Mouse (Mus musculus) midbrain, embryonic 14.5 days (tissue): Measurements from ENCODE around the gene Rnft2. TPM values are rescaled to one million over a fixed set of nuclear protein-coding genes. Genes with fewer than 3 reads are reported as not detected.

ENCODE experiments used
- ATAC-seq: fragments of 200-750 bp; cut with Nextera tagmentation; 2 replicates; pipeline ENCODE4 v1.8.0; 2017; ENCODE audit warnings: moderate number of reproducible peaks, moderate library complexity; ENCODE audit not compliant: low FRiP score, low TSS enrichment
- DNase-seq: peaks from one replicate; pipeline ENCODE4 v3.0.0-alpha.2; 2015
- H3K27ac ChIP-seq: fragments of 300-500 bp; sonication (generic); replicated peaks from 2 replicates; pipeline ENCODE4 v1.5.1; 2014; ENCODE audit warnings: mild to moderate bottlenecking, low read depth, low read length, moderate library complexity
- H3K27me3 ChIP-seq: fragments of 300-500 bp; sonication (generic); 2 replicates; pipeline ENCODE4 v1.6.1; 2014; ENCODE audit warnings: low read length, control low read depth, mixed read lengths; ENCODE audit not compliant: control insufficient read depth, insufficient read depth
- H3K36me3 ChIP-seq: fragments of 300-500 bp; sonication (generic); 2 replicates; pipeline ENCODE4 v1.6.1; 2014; ENCODE audit warnings: low read length, control low read depth; ENCODE audit not compliant: control insufficient read depth, insufficient read depth
- H3K4me1 ChIP-seq: fragments of 300-500 bp; sonication (generic); 2 replicates; pipeline ENCODE4 v1.6.1; 2014; ENCODE audit warnings: mild to moderate bottlenecking, antibody characterized with exemption, low read length, control low read depth; ENCODE audit not compliant: control insufficient read depth, insufficient read depth
- H3K4me2 ChIP-seq: fragments of 300-500 bp; sonication (generic); 2 replicates; pipeline ENCODE4 v1.6.1; 2014; ENCODE audit warnings: mild to moderate bottlenecking, low read length, moderate library complexity
- H3K4me3 ChIP-seq: fragments of 300-500 bp; sonication (generic); replicated peaks from 2 replicates; pipeline ENCODE4 v1.5.1; 2014; ENCODE audit warnings: low read depth, low read length
- H3K9ac ChIP-seq: fragments of 300-500 bp; sonication (generic); replicated peaks from 2 replicates; pipeline ENCODE4 v1.6.1; 2014; ENCODE audit warnings: mild to moderate bottlenecking, low read length, moderate library complexity
- H3K9me3 ChIP-seq: fragments of 300-500 bp; sonication (generic); 2 replicates; pipeline ENCODE4 v1.6.1; 2016; ENCODE audit warnings: low read length, control low read depth, mixed read lengths; ENCODE audit not compliant: control insufficient read depth
- WGBS: fragments of 180-500 bp; shearing (Covaris S2); extraction: QIAGEN DNeasy Blood & Tissue Kit; methylation state at CpG from one replicate; pipeline ENCODE4 v1.1.7; 2014; 5-methylcytosine and 5-hydroxymethylcytosine counted together
- polyA plus RNA-seq: library from polyadenylated mRNA; unstranded; fragments of >200 nt; fragmentation: Nextera tagmentation; extraction: Ambion mirVana; gene quantifications from 2 replicates; pipeline ENCODE4 v1.2.1, GENCODE M21; 2014

Gene Rnft2
- polyA plus RNA-seq, 1 experiment from 2014 or later = 14.8 TPM

DNA sequence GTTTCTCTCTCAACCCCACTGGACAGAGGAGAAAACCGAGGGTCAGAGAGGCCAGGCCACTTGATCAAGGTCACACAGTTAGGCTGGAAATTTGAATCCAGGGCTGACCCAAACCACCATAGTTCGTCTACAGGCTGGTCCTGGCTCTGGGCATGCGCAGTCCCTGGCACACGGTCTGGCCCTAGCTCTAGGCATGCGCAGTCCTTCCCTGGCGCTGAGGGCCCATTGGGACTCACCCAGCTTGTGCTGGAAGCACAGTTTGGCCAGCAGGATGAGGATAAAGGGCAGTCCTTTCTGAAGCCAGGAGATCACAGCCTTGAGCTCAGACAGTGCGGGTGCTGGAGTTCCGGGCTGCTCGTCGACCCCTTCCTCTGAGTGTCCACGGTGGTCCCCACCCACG is 8.0 kb downstream of the Rnft2 start:
- DNase-seq = no peak
- no peak overlapping the region for H3K4me3 ChIP-seq
- no peaks in the 10 kb centered on the region for H3K27me3 ChIP-seq
- H3K36me3 ChIP-seq = peaks cover 84% of the 10 kb centered on the region
- H3K27ac ChIP-seq = no peak overlapping the region
- no peak overlapping the region for H3K9ac ChIP-seq
- 83% methylated on average over 12 of the region's 12 CpGs for WGBS
- no peak for ATAC-seq
- no peaks in the 10 kb centered on the region for H3K9me3 ChIP-seq
- no peaks in the 10 kb centered on the region for H3K4me1 ChIP-seq
- no peak overlapping the region for H3K4me2 ChIP-seq

- Histone ChIP-seq H3K27ac (no peak overlapping the region), H3K4me1 (no peaks in the 10 kb centered on the region), H3K27me3 (no peaks in the 10 kb centered on the region), H3K9me3 (no peaks in the 10 kb centered on the region), H3K9ac (no peak overlapping the region), H3K4me3 (no peak overlapping the region), H3K36me3 (peaks cover 91% of the 10 kb centered on the region), H3K4me2 (no peak overlapping the region)
- ATAC-seq (no peak), DNase-seq (no peak)
- 94% methylated on average over 13 of the region's 13 CpGs for WGBS
These were observed 14.8 kb downstream of the Rnft2 start for GRCm38 (mm10) chr5:118230071-118230611.

- Histone ChIP-seq H3K36me3 (peaks cover 66% of the 10 kb centered on the region), H3K4me2 (no peak overlapping the region), H3K4me1 (no peaks in the 10 kb centered on the region), H3K9me3 (no peaks in the 10 kb centered on the region), H3K27ac (no peak overlapping the region), H3K9ac (no peak overlapping the region), H3K27me3 (no peaks in the 10 kb centered on the region), H3K4me3 (no peak overlapping the region)
- WGBS = 77% methylated on average over 9 of the region's 9 CpGs
- no peak for DNase-seq
- no peak for ATAC-seq
These were observed 21.7 kb downstream of the Rnft2 start for GRCm38 (mm10) chr5:118223142-118223757.

- Histone ChIP-seq H3K4me2 (no peak overlapping the region), H3K36me3 (peaks cover 44% of the 10 kb centered on the region), H3K9me3 (no peaks in the 10 kb centered on the region), H3K27me3 (no peaks in the 10 kb centered on the region), H3K27ac (no peak overlapping the region), H3K9ac (no peak overlapping the region), H3K4me1 (peaks cover 14% of the 10 kb centered on the region), H3K4me3 (no peak overlapping the region)
- ATAC-seq = no peak
- no peak for DNase-seq
- 79% methylated on average over 6 of the region's 6 CpGs for WGBS
These were observed 27.5 kb downstream of the Rnft2 start for GRCm38 (mm10) chr5:118217410-118217809.

GRCm38 (mm10) chr5:118214418-118215154 is 30.3 kb downstream of the Rnft2 start:
- Histone ChIP-seq H3K9me3 (no peaks in the 10 kb centered on the region), H3K4me3 (peak overlapping the region; percentile 14), H3K27ac (peak overlapping the region; percentile 43), H3K27me3 (no peaks in the 10 kb centered on the region), H3K4me2 (peak overlapping the region; percentile 55), H3K36me3 (peaks cover 20% of the 10 kb centered on the region), H3K4me1 (peaks cover 14% of the 10 kb centered on the region), H3K9ac (peak overlapping the region; percentile 39)
- WGBS = 6% methylated on average over 24 of the region's 24 CpGs
- DNase-seq (peak; percentile 89), ATAC-seq (peak; percentile 84; the same call in 1 of the 2 replicates)

DNA sequence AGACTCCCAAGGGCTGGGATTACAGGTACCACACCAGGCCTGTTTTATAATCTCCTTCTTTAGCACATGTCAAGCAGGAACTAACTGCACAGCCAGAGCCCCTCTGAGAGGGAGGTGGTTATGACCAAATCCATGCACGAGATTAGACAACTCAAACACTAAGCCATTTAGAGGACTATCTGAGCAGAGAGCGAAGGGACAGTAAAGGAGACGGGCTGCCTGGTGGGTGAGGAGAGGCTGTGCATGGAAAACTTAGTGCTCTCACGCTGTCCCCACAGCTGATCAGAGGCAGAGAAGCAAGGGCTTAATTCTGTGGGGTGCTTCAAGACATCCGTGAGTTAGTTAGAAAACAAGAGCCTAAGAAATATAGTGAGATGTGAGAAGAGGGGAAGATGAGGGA is 30.9 kb downstream of the Rnft2 start:
- ATAC-seq (no peak), DNase-seq (peak; percentile 40)
- 12% methylated on average over 5 of the region's 5 CpGs for WGBS
- Histone ChIP-seq H3K36me3 (peaks cover 20% of the 10 kb centered on the region), H3K27me3 (no peaks in the 10 kb centered on the region), H3K9me3 (no peaks in the 10 kb centered on the region), H3K4me2 (peak overlapping the region; percentile 55), H3K4me1 (peaks cover 14% of the 10 kb centered on the region), H3K27ac (peak overlapping the region; percentile 43), H3K4me3 (peak overlapping the region; percentile 14), H3K9ac (peak overlapping the region; percentile 39)

DNA sequence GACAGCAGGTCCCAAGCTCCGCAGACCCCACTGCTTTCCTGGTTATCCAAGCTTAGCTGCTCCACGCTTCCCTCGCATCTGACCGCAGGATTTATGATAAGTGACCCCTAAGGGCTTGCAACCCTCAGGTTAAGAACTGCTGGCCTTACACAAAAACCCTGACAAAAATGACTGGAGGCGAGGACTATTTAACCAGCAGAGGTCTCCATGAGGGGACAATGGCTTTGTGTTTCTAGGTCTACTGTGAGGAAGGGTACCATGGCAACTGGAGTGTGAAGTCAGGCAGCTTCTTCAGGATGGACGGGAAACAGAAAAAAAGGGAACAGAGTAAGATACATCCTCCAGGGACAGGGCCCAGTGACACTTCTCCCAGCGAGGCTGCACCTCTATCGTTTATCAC is 39.1 kb downstream of the Rnft2 start:
- H3K36me3 ChIP-seq = peaks cover 27% of the 10 kb centered on the region
- H3K27me3 ChIP-seq = no peaks in the 10 kb centered on the region
- 40% methylated on average over 8 of the region's 8 CpGs for WGBS
- H3K27ac ChIP-seq = no peak overlapping the region
- H3K4me2 ChIP-seq = no peak overlapping the region
- H3K4me1 ChIP-seq = no peaks in the 10 kb centered on the region
- no peak for DNase-seq
- no peak overlapping the region for H3K4me3 ChIP-seq
- no peak overlapping the region for H3K9ac ChIP-seq
- no peak for ATAC-seq
- H3K9me3 ChIP-seq = no peaks in the 10 kb centered on the region

GRCm38 (mm10) chr5:118204675-118205440 is 40.1 kb downstream of the Rnft2 start:
- H3K4me1 ChIP-seq = no peaks in the 10 kb centered on the region
- no peak overlapping the region for H3K27ac ChIP-seq
- WGBS = 89% methylated on average over 16 of the region's 16 CpGs
- no peaks in the 10 kb centered on the region for H3K27me3 ChIP-seq
- H3K36me3 ChIP-seq = peaks cover 34% of the 10 kb centered on the region
- no peak for DNase-seq
- H3K4me2 ChIP-seq = no peak overlapping the region
- no peak for ATAC-seq
- no peak overlapping the region for H3K9ac ChIP-seq
- no peak overlapping the region for H3K4me3 ChIP-seq
- no peaks in the 10 kb centered on the region for H3K9me3 ChIP-seq
